Mouse (Mus musculus) olfactory bulb, adult 2 months (tissue): ENCODE measurements around the gene Lrrc45.

ENCODE experiments used
- CTCF ChIP-seq: fragments of 200-500 bp; IDR thresholded peaks from 2 replicates; pipeline ENCODE4 v1.5.1; 2012; ENCODE audit warnings: low read depth, mild to moderate bottlenecking, low read length, moderate library complexity; ENCODE audit not compliant: insufficient read depth
- POLR2A ChIP-seq: fragments of 200-500 bp; IDR thresholded peaks from 2 replicates; pipeline ENCODE4 v1.6.1; 2012; ENCODE audit warnings: mild to moderate bottlenecking, low read depth, low read length, moderate library complexity; ENCODE audit not compliant: insufficient read depth

DNA sequence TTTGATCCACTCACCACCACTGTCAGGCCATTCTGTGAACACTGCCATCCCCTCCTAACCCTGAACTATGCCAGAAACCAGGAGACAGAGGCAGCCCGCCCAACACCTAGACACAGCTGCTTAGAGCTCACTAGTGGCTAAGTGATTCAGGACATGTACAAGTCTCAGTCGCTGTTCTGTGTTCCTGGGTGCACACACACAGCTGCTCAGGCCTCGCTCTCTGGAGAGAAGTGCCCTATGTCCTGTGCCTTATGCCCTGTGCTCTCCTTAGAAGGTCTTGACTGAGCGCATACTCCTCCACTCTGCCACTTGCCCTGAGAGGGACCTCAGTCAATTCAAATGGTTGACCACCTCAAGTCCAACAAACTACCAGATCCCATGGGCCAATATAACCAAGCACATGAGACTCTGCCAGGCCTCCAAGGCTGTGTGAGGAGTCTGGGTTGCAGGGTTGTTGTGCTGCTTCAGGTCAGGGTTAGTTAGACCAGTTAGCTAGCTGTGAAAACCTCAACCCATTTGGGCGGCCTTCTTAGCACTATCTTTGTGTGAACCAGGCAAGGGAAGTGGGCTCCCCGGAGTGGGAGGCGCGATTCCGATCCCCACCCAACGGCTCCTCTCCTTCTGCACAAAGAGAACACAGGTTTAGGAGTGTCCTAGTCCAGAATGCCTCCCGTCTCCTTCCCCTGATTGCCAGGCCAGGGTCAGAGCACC is 15.0 kb downstream of the Lrrc45 start:
- TF ChIP-seq CTCF (no peak), POLR2A (no peak)
